ENCODE assay signal across 9 mouse cellular contexts in genomic region chr8:115158721-115159111, GRCm38 (mm10).
DNase-seq lines count a peak whose midpoint lies in the region; ATAC-seq and TF ChIP-seq lines count a peak whose summit lies in the region.
"Had no signal": no experiment of that assay in that cellular context is flagged by ENCODE, and none has a peak within 500 bp of the region (broad histone marks: within the 10 kb centered on the region; RNA-seq: fewer than 3 reads in every experiment).

No protein-coding gene starts in this region.

- no peaks in the 10 kb centered on the region for H3K36me3 ChIP-seq in heart, embryonic 11.5 days (ENCODE audit: control insufficient read depth, insufficient read depth, low read length)
- no peaks in the 10 kb centered on the region for H3K36me3 ChIP-seq in forebrain, embryonic 13.5 days (ENCODE audit: poor library complexity, severe bottlenecking)
- H3K36me3 ChIP-seq in limb, embryonic 13.5 days = no peaks in the 10 kb centered on the region

- H3K27ac ChIP-seq in heart, embryonic 11.5 days (ENCODE audit: low read depth, low read length) = no peak overlapping the region
- peak overlapping the region; percentile 73 for H3K27ac ChIP-seq in cerebellum, adult 2 months (ENCODE audit: insufficient read depth, low read length)
- H3K27ac ChIP-seq in forebrain, embryonic 13.5 days = peak overlapping the region; percentile 70
- H3K27ac ChIP-seq in limb, embryonic 13.5 days = peak overlapping the region; percentile 63; the same call in 1 of the 2 replicates

- ATAC-seq in heart, embryonic 11.5 days (replicated peaks; ENCODE audit: insufficient number of reproducible peaks, low FRiP score, low TSS enrichment) = no peak
- ATAC-seq in forebrain, embryonic 13.5 days = peak; percentile 44
- ATAC-seq in limb, embryonic 13.5 days (ENCODE audit: low FRiP score, low read depth) = peak; percentile 59
- ATAC-seq in megakaryocyte-erythroid progenitor cell, adult 5-6 weeks (replicated peaks; ENCODE audit: low FRiP score, low TSS enrichment, poor library complexity, severe bottlenecking) = no peak

- 0 out of 2 replicates have a peak, but pooled peaks cover 5% of the 10 kb centered on the region for H3K27me3 ChIP-seq in heart, embryonic 11.5 days (ENCODE audit: control insufficient read depth, insufficient read depth, low read length)
- no peaks in the 10 kb centered on the region for H3K27me3 ChIP-seq in cerebellum, adult 2 months (ENCODE audit: control insufficient read depth, insufficient read depth, low read length)
- H3K27me3 ChIP-seq in forebrain, embryonic 13.5 days = peaks cover 50% of the 10 kb centered on the region
- peaks cover 63% of the 10 kb centered on the region for H3K27me3 ChIP-seq in limb, embryonic 13.5 days

- H3K4me2 ChIP-seq in heart, embryonic 11.5 days = peak overlapping the region; percentile 68
- peak overlapping the region; percentile 59 for H3K4me2 ChIP-seq in forebrain, embryonic 13.5 days
- peak overlapping the region; percentile 64 for H3K4me2 ChIP-seq in limb, embryonic 13.5 days (replicated peaks)

- H3K4me3 ChIP-seq in heart, embryonic 11.5 days (ENCODE audit: low read depth, low read length) = peak overlapping the region; percentile 39
- H3K4me3 ChIP-seq in cerebellum, adult 2 months (replicated peaks; ENCODE audit: insufficient read depth, low read depth, low read length) = peak overlapping the region; percentile 49
- no peak overlapping the region for H3K4me3 ChIP-seq in forebrain, embryonic 13.5 days
- peak overlapping the region; percentile 34 for H3K4me3 ChIP-seq in limb, embryonic 13.5 days
- H3K4me3 ChIP-seq: erythroblast, embryonic 14.5 days had no signal

- H3K4me1 ChIP-seq in heart, embryonic 11.5 days (ENCODE audit: control insufficient read depth, insufficient read depth, low read length) = 0 out of 2 replicates have a peak, but pooled peaks cover 5% of the 10 kb centered on the region
- H3K4me1 ChIP-seq in cerebellum, adult 2 months (ENCODE audit: control insufficient read depth, insufficient read depth, low read length) = no peaks in the 10 kb centered on the region
- peaks cover 39% of the 10 kb centered on the region for H3K4me1 ChIP-seq in forebrain, embryonic 13.5 days
- peaks cover 56% of the 10 kb centered on the region for H3K4me1 ChIP-seq in limb, embryonic 13.5 days

- H3K9me3 ChIP-seq in heart, embryonic 11.5 days (replicated peaks; ENCODE audit: control insufficient read depth, low read length) = no peaks in the 10 kb centered on the region
- H3K9me3 ChIP-seq in forebrain, embryonic 13.5 days (replicated peaks) = no peaks in the 10 kb centered on the region
- no peaks in the 10 kb centered on the region for H3K9me3 ChIP-seq in limb, embryonic 13.5 days

- H3K9ac ChIP-seq in heart, embryonic 11.5 days (ENCODE audit: low read depth, low read length) = peak overlapping the region; percentile 63; the same call in 1 of the 2 replicates
- H3K9ac ChIP-seq in forebrain, embryonic 13.5 days = no peak overlapping the region
- H3K9ac ChIP-seq in limb, embryonic 13.5 days = no peak overlapping the region

- TF ChIP-seq CTCF in cerebellum, adult 2 months (IDR thresholded peaks at IDR 0.05; ENCODE audit: borderline replicate concordance, insufficient read depth, low read depth, low read length) = no peak

- no peak for DNase-seq in heart, adult 18-20 months
- DNase-seq in cerebellum, adult 2 months = peak; percentile 53 to 56
- peak; percentile 67 for DNase-seq in retina, postnatal 1 day
- DNase-seq in layer of hippocampus, postnatal 36 days = no peak

- TF ChIP-seq POLR2A in cerebellum, adult 2 months (IDR thresholded peaks at IDR 0.05; ENCODE audit: borderline replicate concordance, insufficient read depth, low read length) = no peak

- 12% methylated on average over 8 of the region's 8 CpGs for WGBS in heart, embryonic 11.5 days (ENCODE audit: insufficient replicate concordance)
- WGBS in cerebellum, adult 2 months = 12% methylated on average over 8 of the region's 8 CpGs
- WGBS in forebrain, embryonic 13.5 days = 2% methylated on average over 8 of the region's 8 CpGs
- 4% methylated on average over 8 of the region's 8 CpGs for WGBS in limb, embryonic 13.5 days

Comparison
In these comparisons a context has a peak if more than half of its experiments do, and no peak if none do; other contexts are left out.
1. ATAC-seq: peak in forebrain, embryonic 13.5 days (single experiment) and limb, embryonic 13.5 days (single experiment); none in heart, embryonic 11.5 days (single experiment) and megakaryocyte-erythroid progenitor cell, adult 5-6 weeks (single experiment).
2. DNase-seq: peak in cerebellum, adult 2 months (2 of 2) and retina, postnatal 1 day (single experiment); none in heart, adult 18-20 months (0 of 2) and layer of hippocampus, postnatal 36 days (0 of 2).
3. Peak in every context shown above with its lines, with median percentiles within 50 percentile points of each other: H3K4me2 ChIP-seq.